Mouse (Mus musculus) macrophage (primary cell): Measurements from ENCODE around the gene Efhc1. TPM values are rescaled to one million over a fixed set of nuclear protein-coding genes. Genes with fewer than 3 reads are reported as not detected.
A peak's percentile ranks its signal among the peaks of the same experiment; 100 is the strongest.

Experiments
- H3K27ac ChIP-seq: fragments of 350-480 bp; formaldehyde crosslinking; 2 replicates; pipeline ENCODE4 v1.9.0; 2021
- H3K36me3 ChIP-seq: fragments of 350-480 bp; formaldehyde crosslinking; 2 replicates; pipeline ENCODE4 v1.9.0; 2021; ENCODE audit errors: inconsistent target
- H3K4me3 ChIP-seq: fragments of 350-480 bp; formaldehyde crosslinking; 2 replicates; pipeline ENCODE4 v1.9.0; 2021; ENCODE audit errors: inconsistent target
- H3K79me2 ChIP-seq: fragments of 350-480 bp; formaldehyde crosslinking; 2 replicates; pipeline ENCODE4 v1.9.0; 2021; ENCODE audit errors: inconsistent target
- WGBS: methylation state at CpG from one replicate; pipeline ENCODE4 v1.1.7; 2026; ENCODE audit warnings: inconsistent platforms; ENCODE audit not compliant: missing documents; 5-methylcytosine and 5-hydroxymethylcytosine counted together
- polyA plus RNA-seq: library from polyadenylated mRNA; stranded (reverse); fragments of 250-400 nt; gene quantifications from 3 replicates; pipeline ENCODE4 v1.2.4, GENCODE M21; 2018; ENCODE audit warnings: inconsistent platforms

Gene Efhc1
- polyA plus RNA-seq, 1 experiment from 2014 or later = 0.32 TPM

DNA sequence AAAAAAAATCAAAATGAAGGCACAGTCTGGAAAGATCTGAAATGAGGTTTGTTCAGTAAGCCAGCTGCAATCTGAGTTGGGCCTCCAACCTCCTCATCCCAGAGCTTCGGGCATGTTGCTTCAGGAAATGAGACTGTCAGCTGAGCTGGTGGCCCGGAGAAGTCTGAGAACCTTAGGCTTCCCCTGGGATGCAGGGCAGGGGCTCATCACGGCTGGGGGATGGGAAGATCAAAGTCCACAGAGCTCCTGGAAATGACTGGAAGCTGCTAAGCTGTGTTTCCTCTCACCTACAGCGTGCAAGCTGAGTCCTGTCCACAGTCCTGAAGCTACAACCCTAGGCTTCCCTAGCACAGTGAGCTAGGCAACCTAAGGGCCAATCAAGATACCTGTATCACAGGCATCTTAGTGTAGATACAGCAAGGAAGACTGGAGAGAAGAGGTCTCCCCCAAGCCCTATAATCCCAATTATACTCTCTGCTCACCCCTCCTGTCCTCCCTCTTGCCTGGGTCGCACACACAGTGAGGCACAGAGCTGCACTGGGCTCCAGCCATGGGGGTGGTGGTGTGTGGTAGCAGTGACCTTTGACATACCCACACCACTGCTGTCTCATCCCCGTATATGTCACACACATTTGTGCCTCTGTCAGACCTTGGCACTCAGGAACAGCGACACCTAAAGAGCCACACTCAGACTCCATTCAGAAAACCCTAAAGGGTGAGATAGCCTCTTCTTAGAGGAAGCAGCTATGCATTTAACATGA lies 56.7 kb downstream of the Efhc1 start:
- H3K4me3 ChIP-seq = no peak overlapping the region
- 98% methylated on average over 7 of the region's 7 CpGs for WGBS
- no peak overlapping the region for H3K27ac ChIP-seq
- no peaks in the 10 kb centered on the region for H3K79me2 ChIP-seq
- no peaks in the 10 kb centered on the region for H3K36me3 ChIP-seq

DNA sequence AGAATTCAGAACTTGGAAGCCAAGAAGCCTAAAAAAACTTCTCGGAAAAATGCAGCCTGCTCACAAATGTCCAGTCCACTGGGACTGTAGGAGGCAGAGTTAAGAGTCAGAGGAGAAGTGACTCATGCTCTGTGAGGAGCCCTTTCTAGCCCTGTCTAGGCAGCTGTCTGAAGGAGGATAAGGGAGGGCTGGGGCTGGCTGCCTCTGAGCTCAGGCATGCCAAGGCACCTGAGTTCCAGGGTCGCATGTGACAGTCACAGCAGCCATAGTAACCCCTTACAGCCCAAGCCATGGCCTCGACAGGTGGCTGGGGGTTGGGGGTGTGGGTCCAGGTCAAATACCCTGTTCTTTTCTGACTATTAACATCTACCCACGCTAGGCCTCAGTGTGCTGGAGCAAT lies 57.5 kb downstream of the Efhc1 start:
- H3K27ac ChIP-seq = no peak overlapping the region
- no peak overlapping the region for H3K4me3 ChIP-seq
- H3K36me3 ChIP-seq = no peaks in the 10 kb centered on the region
- no peaks in the 10 kb centered on the region for H3K79me2 ChIP-seq
- WGBS = 93% methylated on average over 4 of the region's 4 CpGs

DNA sequence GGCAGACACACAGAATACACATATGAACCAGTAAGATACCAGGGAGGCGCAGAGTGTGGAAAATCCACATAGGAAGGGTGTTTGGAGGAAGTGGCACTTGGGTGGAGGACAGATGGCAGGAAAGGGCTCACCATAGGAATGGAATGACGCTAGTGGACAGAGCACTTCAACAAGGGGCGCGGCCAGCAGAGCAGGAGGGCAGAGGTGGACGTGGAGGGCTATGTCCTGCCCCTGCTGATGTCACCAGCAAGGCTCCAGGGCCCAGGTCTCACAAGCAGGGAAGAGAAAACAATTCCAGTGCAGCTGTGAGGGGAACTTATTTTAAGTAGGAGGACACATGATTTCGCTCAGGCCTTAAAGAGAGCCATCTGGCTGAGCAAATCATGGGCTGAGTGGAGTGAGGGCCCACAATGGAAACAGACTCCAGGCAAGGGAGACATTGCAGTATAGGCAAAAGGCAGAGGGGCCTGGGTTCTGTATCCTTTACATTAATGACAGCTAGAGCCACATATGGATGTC lies 58.9 kb downstream of the Efhc1 start:
- H3K4me3 ChIP-seq = no peak overlapping the region
- H3K79me2 ChIP-seq = no peaks in the 10 kb centered on the region
- 91% methylated on average over 6 of the region's 6 CpGs for WGBS
- H3K36me3 ChIP-seq = no peaks in the 10 kb centered on the region
- H3K27ac ChIP-seq = no peak overlapping the region

DNA sequence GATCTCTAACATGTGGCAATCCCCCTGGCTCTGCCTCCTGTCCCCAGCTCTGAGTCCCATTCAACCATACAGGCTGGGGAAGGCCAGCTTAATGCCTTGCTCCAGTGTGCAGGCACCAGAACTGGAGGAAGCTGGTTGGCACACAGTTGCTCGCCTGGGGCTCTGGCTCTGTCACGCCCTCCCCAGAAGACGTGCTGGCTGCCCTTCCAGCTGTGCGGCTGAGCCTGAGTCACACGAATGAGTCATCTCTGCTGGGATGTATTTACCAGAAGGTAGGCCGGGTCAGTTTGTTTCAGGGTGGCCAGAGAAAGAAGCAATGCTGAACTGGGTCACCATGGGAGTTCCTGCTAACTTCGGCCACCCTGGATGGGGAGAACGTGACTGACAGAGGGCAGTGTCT lies 63.0 kb downstream of the Efhc1 start:
- no peak overlapping the region for H3K4me3 ChIP-seq
- 7% methylated on average over 8 of the region's 8 CpGs for WGBS
- H3K27ac ChIP-seq = peak overlapping the region; percentile 66
- no peaks in the 10 kb centered on the region for H3K36me3 ChIP-seq
- no peaks in the 10 kb centered on the region for H3K79me2 ChIP-seq

DNA sequence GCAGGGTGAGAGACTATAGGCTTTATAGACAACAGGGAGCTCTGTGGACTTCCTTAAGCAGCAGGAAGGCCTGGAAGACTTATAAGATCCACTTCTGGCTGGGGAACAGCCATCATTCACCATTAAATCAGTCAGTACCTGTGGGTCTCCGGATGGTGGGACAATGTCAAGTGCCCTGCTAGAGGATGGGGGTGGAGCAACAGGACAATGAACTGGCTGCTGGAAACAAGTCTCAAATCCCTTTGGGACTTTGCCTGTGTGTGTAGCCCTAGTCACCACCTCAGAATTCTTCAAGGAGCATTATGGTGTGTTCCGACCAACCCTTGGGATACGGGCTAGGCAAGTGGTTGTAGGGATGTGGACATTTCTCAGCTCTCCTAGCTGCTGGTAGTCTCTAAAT lies 71.7 kb downstream of the Efhc1 start:
- no peak overlapping the region for H3K4me3 ChIP-seq
- 90% methylated on average over 3 of the region's 3 CpGs for WGBS
- H3K27ac ChIP-seq = no peak overlapping the region
- no peaks in the 10 kb centered on the region for H3K36me3 ChIP-seq
- H3K79me2 ChIP-seq = no peaks in the 10 kb centered on the region

DNA sequence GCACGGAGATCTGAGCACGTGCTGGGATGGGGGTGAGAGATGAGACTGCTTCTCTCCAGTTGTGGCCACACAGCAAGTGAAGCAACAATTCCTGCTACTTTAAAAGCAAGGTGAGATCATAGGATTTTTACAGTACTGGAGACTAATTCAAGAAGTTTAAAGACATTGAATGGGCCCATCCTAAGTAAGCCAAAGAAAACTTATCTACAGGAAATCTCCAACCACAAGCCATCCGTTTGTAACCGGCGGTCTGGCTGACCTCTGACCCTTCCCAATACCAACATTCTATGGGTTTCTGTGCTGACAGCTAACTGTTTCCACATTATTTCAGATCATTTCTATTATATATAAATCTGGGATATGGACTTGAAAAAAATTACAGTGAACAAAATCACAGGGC lies 73.8 kb downstream of the Efhc1 start:
- Histone ChIP-seq H3K36me3 (no peaks in the 10 kb centered on the region), H3K4me3 (no peak overlapping the region), H3K79me2 (no peaks in the 10 kb centered on the region), H3K27ac (no peak overlapping the region)
- 13% methylated on average over 5 of the region's 5 CpGs for WGBS

DNA sequence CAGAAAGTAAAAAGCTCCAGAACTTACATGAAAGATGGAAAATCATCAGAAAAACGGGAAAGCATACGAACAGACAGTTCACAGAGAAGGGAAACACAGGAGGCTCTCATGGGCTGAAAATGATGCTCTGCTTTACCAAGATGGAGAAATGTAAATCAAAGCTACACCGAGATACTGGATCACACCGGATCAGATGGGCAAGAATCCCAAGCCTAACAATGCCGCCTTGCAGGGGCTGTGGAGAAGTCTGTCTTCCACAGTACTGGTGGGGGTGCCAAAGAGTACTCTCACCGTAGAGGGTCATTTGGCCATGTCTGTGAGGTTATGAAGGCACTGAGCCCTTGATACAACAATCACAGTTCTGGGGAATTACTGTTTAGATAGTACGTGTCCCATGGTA lies 75.1 kb downstream of the Efhc1 start:
- Histone ChIP-seq H3K79me2 (no peaks in the 10 kb centered on the region), H3K36me3 (no peaks in the 10 kb centered on the region), H3K27ac (no peak overlapping the region), H3K4me3 (no peak overlapping the region)
- 96% methylated on average over 7 of the region's 7 CpGs for WGBS

DNA sequence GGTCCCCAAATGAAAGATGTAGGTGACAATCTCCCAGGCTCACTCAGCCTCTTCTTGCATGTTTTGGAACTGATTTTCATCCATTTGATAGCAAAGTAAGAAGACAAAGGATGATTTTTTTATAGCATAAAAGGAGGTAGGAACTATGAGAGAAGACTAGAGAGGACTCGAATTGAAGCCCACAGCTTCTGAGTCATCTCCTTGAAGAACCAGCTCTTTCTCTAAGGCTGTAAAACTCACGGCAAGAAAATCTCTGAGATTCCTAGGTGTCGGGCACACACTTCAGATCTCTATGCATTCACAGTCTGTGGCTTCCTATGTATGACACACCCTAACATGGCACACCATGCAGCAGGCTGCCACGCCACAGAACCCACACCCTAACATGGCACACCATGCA lies 77.6 kb downstream of the Efhc1 start:
- no peak overlapping the region for H3K4me3 ChIP-seq
- no peaks in the 10 kb centered on the region for H3K79me2 ChIP-seq
- 80% methylated on average over 4 of the region's 4 CpGs for WGBS
- no peaks in the 10 kb centered on the region for H3K36me3 ChIP-seq
- no peak overlapping the region for H3K27ac ChIP-seq

DNA sequence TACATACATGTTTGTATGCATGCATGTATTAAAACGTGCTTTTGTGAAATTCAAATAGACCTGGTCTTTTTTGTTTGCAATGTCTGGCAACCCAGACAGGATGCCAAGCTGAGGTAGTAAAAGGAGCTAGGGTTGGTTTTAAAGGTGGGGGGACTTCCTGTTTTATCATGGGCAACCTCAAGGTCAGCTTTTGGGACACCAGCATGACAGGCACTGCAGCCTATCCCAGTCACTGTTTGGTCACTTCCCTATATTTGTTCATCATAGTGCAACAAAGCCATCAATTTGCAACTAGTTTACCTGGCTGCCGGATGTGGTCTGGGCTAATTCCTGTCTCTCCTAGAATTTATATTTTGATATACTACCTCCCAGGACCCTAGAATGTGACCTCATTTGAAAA lies 80.2 kb downstream of the Efhc1 start:
- H3K4me3 ChIP-seq = no peak overlapping the region
- no peaks in the 10 kb centered on the region for H3K79me2 ChIP-seq
- H3K36me3 ChIP-seq = no peaks in the 10 kb centered on the region
- 89% methylated on average over 2 of the region's 2 CpGs for WGBS
- no peak overlapping the region for H3K27ac ChIP-seq

DNA sequence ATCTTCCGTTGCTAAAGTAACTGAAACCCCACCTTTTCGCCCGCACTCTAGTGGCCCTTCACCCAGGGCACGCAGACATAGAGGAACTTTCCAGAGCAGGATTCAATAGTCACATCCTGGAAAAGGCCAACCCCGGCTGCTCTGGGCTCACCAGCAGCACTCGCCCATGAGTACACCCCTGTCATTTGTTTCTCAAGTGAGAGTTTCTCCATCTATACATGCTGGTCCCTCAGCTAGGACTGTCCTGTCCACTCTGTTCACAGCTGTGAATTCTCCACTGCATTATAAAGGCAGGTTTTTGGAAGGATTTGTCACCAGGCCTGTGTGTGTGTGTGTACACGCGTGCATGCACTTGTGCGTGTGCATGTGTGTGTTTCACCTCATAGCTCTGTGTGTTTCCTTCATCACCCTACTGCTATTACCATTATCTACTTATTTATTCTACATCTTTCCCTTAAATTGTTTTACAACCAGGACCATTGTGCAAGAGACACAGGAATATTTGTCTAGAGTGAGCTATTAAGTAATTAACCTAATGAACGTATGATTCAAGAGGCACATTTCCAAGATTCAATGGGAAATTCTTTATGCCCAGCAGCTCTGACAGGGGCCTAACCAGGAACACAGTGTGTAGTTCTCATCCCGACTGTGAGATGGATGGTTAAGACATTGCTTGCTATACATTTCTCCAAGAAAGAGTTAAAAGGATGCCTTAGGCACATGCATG lies 81.8 kb downstream of the Efhc1 start:
- Histone ChIP-seq H3K36me3 (no peaks in the 10 kb centered on the region), H3K79me2 (no peaks in the 10 kb centered on the region), H3K4me3 (no peak overlapping the region), H3K27ac (no peak overlapping the region)
- WGBS = 92% methylated on average over 11 of the region's 11 CpGs

DNA sequence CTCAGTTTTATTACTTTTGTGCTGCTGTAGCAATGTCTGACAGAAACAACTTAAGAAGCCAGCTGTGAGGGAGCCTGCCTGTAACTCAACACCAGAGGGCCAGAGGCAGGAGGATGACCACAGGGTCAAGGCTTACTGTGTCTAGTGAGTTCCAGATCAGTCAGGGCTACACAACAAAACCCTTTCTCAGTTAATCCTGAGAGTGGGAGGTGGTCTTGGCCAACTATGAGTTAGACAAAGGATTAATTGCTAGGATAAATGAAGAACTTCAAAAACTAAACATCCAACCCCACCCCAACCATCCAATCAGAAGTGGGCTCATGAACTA lies 82.3 kb downstream of the Efhc1 start:
- H3K4me3 ChIP-seq = no peak overlapping the region
- H3K27ac ChIP-seq = no peak overlapping the region
- H3K36me3 ChIP-seq = no peaks in the 10 kb centered on the region
- no peaks in the 10 kb centered on the region for H3K79me2 ChIP-seq

DNA sequence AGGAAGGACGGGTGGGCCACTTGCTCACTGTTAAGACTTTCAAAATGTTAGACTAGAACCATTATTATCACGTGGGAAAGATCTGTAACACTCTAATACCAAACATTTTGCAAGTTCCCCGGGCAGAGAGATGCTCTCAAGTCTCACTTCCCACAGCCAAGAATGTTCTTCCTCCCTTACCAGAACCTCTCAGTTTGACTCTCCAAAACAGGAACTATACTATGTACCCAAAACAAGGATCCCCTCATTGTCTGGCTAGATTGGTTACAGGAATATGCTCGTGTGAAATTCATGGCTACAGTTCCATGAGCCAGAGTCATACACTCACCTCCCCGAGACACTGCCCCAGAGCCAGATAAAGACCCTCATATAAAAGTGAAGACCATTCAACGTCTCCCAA lies 84.5 kb downstream of the Efhc1 start:
- no peaks in the 10 kb centered on the region for H3K79me2 ChIP-seq
- 15% methylated on average over 6 of the region's 6 CpGs for WGBS
- H3K27ac ChIP-seq = no peak overlapping the region
- H3K36me3 ChIP-seq = no peaks in the 10 kb centered on the region
- no peak overlapping the region for H3K4me3 ChIP-seq

DNA sequence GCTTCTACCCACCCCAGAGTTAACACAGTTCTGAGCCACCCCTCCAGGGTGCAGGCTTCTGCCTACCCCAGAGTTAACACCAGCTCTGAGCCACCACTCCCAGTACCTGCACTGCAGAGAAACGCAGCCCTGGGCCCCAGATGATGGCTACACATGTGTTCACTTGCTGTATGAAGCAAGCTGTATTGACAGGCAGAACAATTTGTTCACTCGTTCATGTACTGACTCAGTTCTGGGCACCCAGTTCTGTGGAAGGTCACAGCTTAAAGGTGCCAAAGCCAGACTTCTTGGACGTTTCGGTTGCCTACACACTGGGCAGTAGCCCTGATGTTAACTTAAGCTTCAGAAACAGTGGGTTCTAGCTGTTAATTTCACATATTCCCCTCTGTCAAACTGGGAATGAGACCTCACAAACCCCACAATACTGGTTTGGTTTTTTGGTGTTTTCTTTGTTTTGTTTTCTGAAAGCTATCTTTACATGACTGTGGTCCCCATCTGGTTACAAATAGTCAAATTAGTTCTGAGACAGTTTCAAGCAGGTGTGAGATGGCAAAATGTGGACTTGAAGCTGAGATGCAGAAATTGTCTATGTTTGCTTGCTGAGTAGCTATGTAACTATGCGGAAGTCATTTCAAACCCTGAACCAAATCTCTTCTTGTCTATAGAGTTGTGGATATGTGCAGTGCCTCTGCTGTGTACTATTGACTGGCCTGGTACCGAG lies 86.6 kb downstream of the Efhc1 start:
- no peaks in the 10 kb centered on the region for H3K79me2 ChIP-seq

DNA sequence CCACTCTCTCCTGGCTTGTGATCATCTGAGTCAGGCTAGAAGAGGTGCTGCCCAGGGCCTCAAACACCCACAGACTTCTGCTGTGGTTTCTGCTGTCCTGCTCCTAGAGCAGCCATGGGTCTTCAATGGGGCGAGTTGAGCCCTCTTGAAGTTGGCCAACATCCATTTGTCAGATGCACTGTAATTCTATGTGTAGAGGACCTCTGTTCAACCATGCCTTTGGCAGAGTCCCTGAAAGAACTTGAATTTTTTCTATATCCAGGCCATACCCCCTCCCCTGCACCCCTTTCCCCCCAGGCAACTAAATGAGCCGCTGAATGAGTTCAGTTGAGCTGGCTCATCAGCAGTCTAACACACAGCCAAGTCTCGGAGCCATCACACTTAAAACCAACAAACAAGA lies 88.1 kb downstream of the Efhc1 start:
- Histone ChIP-seq H3K36me3 (no peaks in the 10 kb centered on the region), H3K27ac (no peak overlapping the region), H3K4me3 (no peak overlapping the region)

More for the DNA sequence above, 86.6 kb downstream of the Efhc1 start:
- no peaks in the 10 kb centered on the region for H3K36me3 ChIP-seq
- 94% methylated on average over 6 of the region's 6 CpGs for WGBS
- H3K4me3 ChIP-seq = no peak overlapping the region
- no peak overlapping the region for H3K27ac ChIP-seq

DNA sequence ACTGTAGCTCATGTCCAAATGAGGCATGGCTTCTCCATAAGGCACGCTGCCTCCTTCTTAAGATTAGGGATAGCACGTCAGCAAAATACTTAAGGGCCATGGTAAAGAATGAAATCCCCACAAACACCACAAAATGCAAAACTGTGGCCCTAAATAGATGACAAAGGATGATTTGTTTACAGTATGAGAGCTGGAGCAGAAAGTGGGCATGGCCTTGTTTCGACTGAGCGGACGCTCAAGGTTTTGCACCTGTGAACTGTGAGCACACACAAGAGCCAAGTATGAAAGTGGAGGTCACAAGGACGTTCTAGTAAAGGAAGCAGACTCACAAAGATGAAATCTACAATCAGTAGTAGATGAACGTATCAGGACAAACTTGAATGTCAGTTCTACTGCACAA lies 88.7 kb downstream of the Efhc1 start:
- no peak overlapping the region for H3K4me3 ChIP-seq
- H3K27ac ChIP-seq = no peak overlapping the region
- WGBS = 91% methylated on average over 7 of the region's 7 CpGs
- H3K79me2 ChIP-seq = no peaks in the 10 kb centered on the region
- no peaks in the 10 kb centered on the region for H3K36me3 ChIP-seq

More for the DNA sequence above, 88.1 kb downstream of the Efhc1 start:
- no peaks in the 10 kb centered on the region for H3K79me2 ChIP-seq
- WGBS = 97% methylated on average over 3 of the region's 3 CpGs
